Mouse (Mus musculus) forebrain, embryonic 14.5 days (tissue): Measurements from ENCODE around the gene Trim62. TPM values are rescaled to one million over a fixed set of nuclear protein-coding genes. Genes with fewer than 3 reads are reported as not detected.
A peak's percentile ranks its signal among the peaks of the same experiment; 100 is the strongest.

Experiments
- ATAC-seq: fragments of 200-750 bp; cut with Nextera tagmentation; 2 replicates; pipeline ENCODE4 v1.8.0; 2017; ENCODE audit warnings: mild to moderate bottlenecking, moderate library complexity
- DNase-seq: peaks from one replicate; pipeline ENCODE4 v3.0.0-alpha.2; 2015; ENCODE audit warnings: low spot score
- H3K27ac ChIP-seq: fragments of 300-500 bp; sonication (generic); 2 replicates; pipeline ENCODE4 v1.5.1; 2014; ENCODE audit warnings: low read depth, mild to moderate bottlenecking, control low read depth, low read length, moderate library complexity
- H3K27me3 ChIP-seq: fragments of 300-500 bp; sonication (generic); replicated peaks from 2 replicates; pipeline ENCODE4 v1.6.1; 2014; ENCODE audit warnings: low read length, control low read depth, mixed read lengths; ENCODE audit not compliant: control insufficient read depth, insufficient read depth
- H3K36me3 ChIP-seq: fragments of 300-500 bp; sonication (generic); 2 replicates; pipeline ENCODE4 v1.6.1; 2014; ENCODE audit warnings: low read length, control low read depth; ENCODE audit not compliant: control insufficient read depth, insufficient read depth
- H3K4me1 ChIP-seq: fragments of 300-500 bp; sonication (generic); 2 replicates; pipeline ENCODE4 v1.6.1; 2014; ENCODE audit warnings: antibody characterized with exemption, low read length, control low read depth; ENCODE audit not compliant: control insufficient read depth, insufficient read depth
- H3K4me2 ChIP-seq: fragments of 300-500 bp; sonication (generic); 2 replicates; pipeline ENCODE4 v1.6.1; 2014; ENCODE audit warnings: mild to moderate bottlenecking, control low read depth, low read length
- H3K4me3 ChIP-seq: fragments of 300-500 bp; sonication (generic); 2 replicates; pipeline ENCODE4 v1.5.1; 2014; ENCODE audit warnings: low read depth, low read length, control low read depth
- H3K9ac ChIP-seq: fragments of 300-500 bp; sonication (generic); 2 replicates; pipeline ENCODE4 v1.6.1; 2014; ENCODE audit warnings: mild to moderate bottlenecking, low read length, control low read depth, moderate library complexity
- H3K9me3 ChIP-seq: fragments of 300-500 bp; sonication (generic); replicated peaks from 2 replicates; pipeline ENCODE4 v1.6.1; 2016; ENCODE audit warnings: low read length, control low read depth, mixed read lengths; ENCODE audit not compliant: control insufficient read depth
- WGBS: fragments of 180-500 bp; shearing (Covaris S2); extraction: QIAGEN DNeasy Blood & Tissue Kit; methylation state at CpG from one replicate; pipeline ENCODE4 v1.1.7; 2014; 5-methylcytosine and 5-hydroxymethylcytosine counted together
- polyA plus RNA-seq: library from polyadenylated mRNA; unstranded; fragments of >200 nt; fragmentation: Nextera tagmentation; extraction: Ambion mirVana; gene quantifications from 2 replicates; pipeline ENCODE4 v1.2.1, GENCODE M21; 2014

The Trim62 gene
- polyA plus RNA-seq, 1 experiment from 2014 or later: 9.3 TPM

- Histone ChIP-seq H3K9ac (peak overlapping the region; percentile 58), H3K9me3 (no peaks in the 10 kb centered on the region), H3K4me2 (peak overlapping the region; percentile 16; the same call in 1 of the 2 replicates), H3K27me3 (no peaks in the 10 kb centered on the region), H3K4me3 (no peak overlapping the region), H3K4me1 (peaks cover 15% of the 10 kb centered on the region), H3K36me3 (0 out of 2 replicates have a peak, but pooled peaks cover 6% of the 10 kb centered on the region), H3K27ac (peak overlapping the region; percentile 90)
- ATAC-seq (peak; percentile 94), DNase-seq (peak; percentile 96)
- 0% methylated on average over 6 of the region's 6 CpGs for WGBS
Observed at GRCm38 (mm10) chr4:128899332-128899731, 16.0 kb downstream of the Trim62 start.

- ATAC-seq (no peak), DNase-seq (no peak)
- Histone ChIP-seq H3K36me3 (0 out of 2 replicates have a peak, but pooled peaks cover 6% of the 10 kb centered on the region), H3K27me3 (no peaks in the 10 kb centered on the region), H3K9me3 (no peaks in the 10 kb centered on the region), H3K4me1 (peaks cover 15% of the 10 kb centered on the region), H3K27ac (0 out of 2 replicates have a peak overlapping the region, but pooled peaks have one; percentile 90), H3K9ac (no peak overlapping the region), H3K4me2 (no peak overlapping the region), H3K4me3 (no peak overlapping the region)
- 87% methylated on average over 14 of the region's 14 CpGs for WGBS
Observed at GRCm38 (mm10) chr4:128900484-128900883, 17.1 kb downstream of the Trim62 start.

- Histone ChIP-seq H3K27ac (no peak overlapping the region), H3K9ac (no peak overlapping the region), H3K9me3 (no peaks in the 10 kb centered on the region), H3K36me3 (0 out of 2 replicates have a peak, but pooled peaks cover 6% of the 10 kb centered on the region), H3K4me2 (no peak overlapping the region), H3K4me3 (no peak overlapping the region), H3K4me1 (peaks cover 15% of the 10 kb centered on the region), H3K27me3 (no peaks in the 10 kb centered on the region)
- no peak for ATAC-seq
- DNase-seq: no peak
- WGBS: 91% methylated on average over 8 of the region's 8 CpGs
Observed at GRCm38 (mm10) chr4:128902390-128902789, 19.0 kb downstream of the Trim62 start.

GRCm38 (mm10) chr4:128904035-128904800, 20.8 kb downstream of the Trim62 start:
- Histone ChIP-seq H3K4me1 (peaks cover 8% of the 10 kb centered on the region), H3K27me3 (no peaks in the 10 kb centered on the region), H3K36me3 (0 out of 2 replicates have a peak, but pooled peaks cover 6% of the 10 kb centered on the region), H3K4me2 (no peak overlapping the region), H3K9me3 (no peaks in the 10 kb centered on the region), H3K9ac (no peak overlapping the region), H3K4me3 (no peak overlapping the region), H3K27ac (no peak overlapping the region)
- DNase-seq (no peak), ATAC-seq (no peak)
- WGBS: 50% methylated on average over 8 of the region's 8 CpGs

- WGBS: 48% methylated on average over 8 of the region's 8 CpGs
- no peaks in the 10 kb centered on the region for H3K9me3 ChIP-seq
- no peaks in the 10 kb centered on the region for H3K4me1 ChIP-seq
- H3K27ac ChIP-seq: no peak overlapping the region
- no peaks in the 10 kb centered on the region for H3K27me3 ChIP-seq
- no peak overlapping the region for H3K4me3 ChIP-seq
- no peak overlapping the region for H3K4me2 ChIP-seq
- ATAC-seq (no peak), DNase-seq (no peak)
- H3K36me3 ChIP-seq: peaks cover 10% of the 10 kb centered on the region; the same call in 1 of the 2 replicates
- no peak overlapping the region for H3K9ac ChIP-seq
Observed at GRCm38 (mm10) chr4:128905251-128905650, 21.9 kb downstream of the Trim62 start.

GRCm38 (mm10) chr4:128906757-128907156, 23.4 kb downstream of the Trim62 start:
- no peak for DNase-seq
- Histone ChIP-seq H3K27ac (no peak overlapping the region), H3K4me1 (no peaks in the 10 kb centered on the region), H3K4me3 (no peak overlapping the region), H3K4me2 (no peak overlapping the region), H3K9ac (no peak overlapping the region), H3K27me3 (no peaks in the 10 kb centered on the region), H3K36me3 (peaks cover 10% of the 10 kb centered on the region; the same call in 1 of the 2 replicates), H3K9me3 (no peaks in the 10 kb centered on the region)
- WGBS: 66% methylated on average over 8 of the region's 8 CpGs
- no peak for ATAC-seq

- H3K4me1 ChIP-seq: no peaks in the 10 kb centered on the region
- H3K9me3 ChIP-seq: no peaks in the 10 kb centered on the region
- ATAC-seq: no peak
- H3K9ac ChIP-seq: no peak overlapping the region
- WGBS: 58% methylated on average over 12 of the region's 12 CpGs
- peaks cover 7% of the 10 kb centered on the region; the same call in 1 of the 2 replicates for H3K36me3 ChIP-seq
- H3K27ac ChIP-seq: no peak overlapping the region
- H3K4me2 ChIP-seq: no peak overlapping the region
- no peaks in the 10 kb centered on the region for H3K27me3 ChIP-seq
- no peak overlapping the region for H3K4me3 ChIP-seq
- DNase-seq: no peak
Observed at GRCm38 (mm10) chr4:128907238-128907968, 24.0 kb downstream of the Trim62 start.

- no peaks in the 10 kb centered on the region for H3K27me3 ChIP-seq
- H3K4me3 ChIP-seq: no peak overlapping the region
- ATAC-seq (peak; percentile 32; the same call in 1 of the 2 replicates), DNase-seq (peak; percentile 78)
- H3K9ac ChIP-seq: no peak overlapping the region
- 63% methylated on average over 24 of the region's 24 CpGs for WGBS
- no peak overlapping the region for H3K27ac ChIP-seq
- no peaks in the 10 kb centered on the region for H3K4me1 ChIP-seq
- H3K36me3 ChIP-seq: peaks cover 4% of the 10 kb centered on the region; the same call in 1 of the 2 replicates
- H3K4me2 ChIP-seq: no peak overlapping the region
- no peaks in the 10 kb centered on the region for H3K9me3 ChIP-seq
Observed at GRCm38 (mm10) chr4:128908586-128909377, 25.4 kb downstream of the Trim62 start.
